31 mouse cellular contexts compared by ENCODE assay signal in genomic region chr13:118779161-118779560, GRCm38 (mm10).
"Had no signal": no experiment of that assay in that cellular context is flagged by ENCODE, and none has a peak within 500 bp of the region (broad histone marks: within the 10 kb centered on the region; RNA-seq: fewer than 3 reads in every experiment).

No protein-coding gene starts in this region.

- H3K4me3 ChIP-seq: heart, adult 2 months; heart, embryonic 10.5 days; heart, embryonic 12.5 days; heart, embryonic 13.5 days; heart, embryonic 15.5 days; hindbrain, embryonic 10.5 days; hindbrain, embryonic 12.5 days; hindbrain, embryonic 13.5 days; hindbrain, embryonic 15.5 days; intestine, embryonic 15.5 days; kidney, embryonic 15.5 days; layer of hippocampus, adult 2 months; left cerebral cortex, adult 2 months had no signal

- H3K27ac ChIP-seq: heart, adult 2 months; heart, embryonic 10.5 days; heart, embryonic 13.5 days; heart, embryonic 15.5 days; hindbrain, embryonic 10.5 days; hindbrain, embryonic 12.5 days; hindbrain, embryonic 13.5 days; hindbrain, embryonic 14.5 days; hindbrain, embryonic 15.5 days; hindbrain, postnatal 0 days; intestine, embryonic 15.5 days; kidney, embryonic 15.5 days; kidney, postnatal 0 days; layer of hippocampus, adult 2 months; left cerebral cortex, adult 2 months had no signal

- H3K9me3 ChIP-seq: heart, embryonic 10.5 days; heart, embryonic 12.5 days; heart, embryonic 13.5 days; heart, embryonic 15.5 days; hindbrain, embryonic 10.5 days; hindbrain, embryonic 12.5 days; hindbrain, embryonic 13.5 days; hindbrain, embryonic 15.5 days; intestine, embryonic 15.5 days; kidney, embryonic 15.5 days had no signal

- DNase-seq: heart, adult 18-20 months; heart, adult 2 months; heart, postnatal 10 days; heart, postnatal 14 days; heart, postnatal 36 days; heart, postnatal 4 days; kidney, adult 18-20 months; kidney, postnatal 25 days; kidney, postnatal 4 days; layer of hippocampus, adult 9-11 months; layer of hippocampus, postnatal 36 days had no signal

- ATAC-seq: hindbrain, embryonic 16.5 days; hindbrain, postnatal 0 days; inflammation-experienced regulatory T-cells, adult 6 months; intestine, embryonic 15.5 days; intestine, embryonic 16.5 days; intestine, postnatal 0 days had no signal

- H3K27me3 ChIP-seq: heart, embryonic 12.5 days; heart, embryonic 13.5 days; heart, embryonic 15.5 days; hindbrain, embryonic 12.5 days; hindbrain, embryonic 13.5 days; hindbrain, embryonic 15.5 days; intestine, embryonic 15.5 days; kidney, embryonic 15.5 days had no signal

- H3K4me2 ChIP-seq: heart, embryonic 11.5 days; heart, embryonic 12.5 days; heart, embryonic 13.5 days; heart, embryonic 15.5 days; hindbrain, embryonic 12.5 days; hindbrain, embryonic 13.5 days; hindbrain, embryonic 14.5 days; hindbrain, embryonic 15.5 days; intestine, embryonic 15.5 days; kidney, embryonic 15.5 days had no signal

- H3K9ac ChIP-seq: heart, embryonic 12.5 days; heart, embryonic 13.5 days; heart, embryonic 15.5 days; hindbrain, embryonic 12.5 days; hindbrain, embryonic 13.5 days; hindbrain, embryonic 14.5 days; hindbrain, embryonic 15.5 days; intestine, embryonic 15.5 days; kidney, embryonic 15.5 days had no signal

- H3K36me3 ChIP-seq: heart, embryonic 10.5 days; heart, embryonic 12.5 days; heart, embryonic 13.5 days; heart, embryonic 15.5 days; hindbrain, embryonic 10.5 days; hindbrain, embryonic 12.5 days; hindbrain, embryonic 13.5 days; hindbrain, embryonic 15.5 days; intestine, embryonic 15.5 days; kidney, embryonic 15.5 days had no signal

- H3K4me1 ChIP-seq: heart, embryonic 10.5 days; heart, embryonic 12.5 days; heart, embryonic 13.5 days; heart, embryonic 15.5 days; hindbrain, embryonic 10.5 days; hindbrain, embryonic 12.5 days; hindbrain, embryonic 13.5 days; hindbrain, embryonic 15.5 days; intestine, embryonic 15.5 days; kidney, embryonic 15.5 days had no signal
